Mouse (Mus musculus): ENCODE measurements around the gene Psmb6. TPM values are rescaled to one million over a fixed set of nuclear protein-coding genes. Genes with fewer than 3 reads are reported as not detected.

Gene Psmb6
- 19.2 TPM for polyA plus RNA-seq (2014; fragmentation: Illumina TruSeq; extraction: RNeasy Lipid Tissue Mini Kit (QIAGEN cat#74804); ENCODE audit: low read depth, low replicate concordance)

GRCm38 (mm10) chr11:70525184-70525678, at the start of gene Psmb6:
Gene Psmb6, plus strand, starts transcription at chr11:70525367.

DNA sequence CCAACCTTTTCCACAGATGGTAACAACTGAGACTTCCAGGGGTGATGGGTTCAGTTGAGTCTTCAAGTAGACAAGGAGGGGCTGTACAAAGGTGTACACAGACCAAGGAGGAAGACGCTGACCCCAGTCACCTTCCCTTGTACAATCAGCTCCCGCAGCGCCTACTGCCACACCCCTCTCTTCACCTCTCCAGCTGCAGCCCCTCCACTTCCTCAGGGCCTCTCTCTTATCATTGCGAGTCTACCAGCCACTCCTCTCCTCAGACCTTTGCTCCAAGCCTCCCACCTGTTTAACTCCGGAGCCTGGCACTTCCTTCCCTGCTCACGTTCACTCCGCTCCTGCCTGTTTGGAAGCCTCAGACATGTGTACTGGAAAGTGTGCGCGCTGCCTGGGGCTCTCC, 20.2 kb upstream of the Psmb6 start, which contains the start of gene Tm4sf5:
Gene Tm4sf5 (plus strand): TSS at position 275 of the 400 bp plus-strand sequence.

GRCm38 (mm10) chr11:70514288-70514687, 10.9 kb upstream of the Psmb6 start, which contains the start of gene Vmo1:
Gene Vmo1, minus strand, starts transcription at chr11:70514616.

DNA sequence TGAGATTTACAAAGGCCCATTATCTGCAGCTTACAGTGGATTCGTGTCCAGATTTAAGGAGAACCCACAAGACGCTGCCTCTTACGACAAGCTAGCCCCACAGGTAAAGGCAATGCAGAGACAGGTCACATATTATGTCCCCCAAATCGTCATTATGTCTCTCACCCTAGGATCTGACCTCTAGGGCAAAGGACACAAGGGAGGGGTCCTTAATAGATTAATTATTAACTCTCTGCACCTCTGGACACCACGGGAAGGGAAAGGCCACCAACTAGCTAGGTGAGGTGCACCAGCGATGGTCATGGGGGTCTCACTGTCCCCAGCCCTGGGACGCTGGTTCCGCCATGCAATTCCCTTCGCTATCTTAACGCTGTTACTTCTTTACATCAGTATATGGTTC, 6.2 kb upstream of the Psmb6 start, which contains the start of gene Gltpd2:
Gene Gltpd2 (plus strand): TSS at position 274 of the 400 bp plus-strand sequence.

GRCm38 (mm10) chr11:70532839-70533238, 7.7 kb downstream of the Psmb6 start, which contains the start of gene Gm40193:
Gene Gm40193, minus strand, starts transcription at chr11:70532939.

DNA sequence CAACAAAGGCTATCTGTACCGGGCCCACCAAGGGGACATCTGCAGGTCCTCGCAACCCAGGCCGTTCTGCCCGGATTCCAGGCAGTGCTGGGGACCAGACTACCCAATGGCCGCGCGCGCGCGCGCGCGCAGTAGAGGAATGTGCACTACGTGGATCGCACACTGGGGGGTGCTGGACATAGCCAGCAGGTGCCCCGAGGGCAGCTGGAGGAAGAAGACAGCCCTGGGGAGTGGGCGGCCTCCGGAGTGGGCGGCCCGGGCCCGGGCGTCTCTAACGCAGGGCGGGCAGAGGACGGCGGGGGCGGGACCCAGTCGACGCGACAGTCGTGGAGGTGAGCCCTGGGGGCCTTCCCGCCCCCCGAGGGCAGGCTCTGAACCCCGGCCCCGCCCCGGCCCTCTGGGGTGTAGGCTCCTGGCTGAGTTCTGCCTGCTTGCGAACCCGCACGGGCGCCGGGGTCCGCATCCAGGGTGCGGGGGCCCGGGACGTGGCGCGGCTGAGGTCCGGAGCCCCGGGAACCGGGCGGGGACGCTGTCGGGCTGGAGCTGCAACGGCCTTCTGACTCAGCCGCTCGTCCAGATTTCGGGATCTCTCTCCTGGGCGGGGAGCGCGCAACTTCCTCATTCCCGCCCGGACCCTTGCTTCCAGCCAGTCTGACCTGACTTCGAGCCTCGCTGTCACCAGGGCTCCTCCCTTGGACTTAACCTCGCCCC, 14.9 kb downstream of the Psmb6 start, which contains the start of gene Pld2:
Gene Pld2 (plus strand): TSS at position 188 of the 711 bp plus-strand sequence.

GRCm38 (mm10) chr11:70562287-70562994, 37.3 kb downstream of the Psmb6 start, which contains the start of gene Mink1:
Gene Mink1, plus strand, starts transcription at chr11:70562881.

Other genes with a start within 250 kb of the Psmb6 start
- not detected for gene Alox12e, start 202.7 kb upstream of the Psmb6 start, polyA plus RNA-seq (2014; fragmentation: Illumina TruSeq; extraction: RNeasy Lipid Tissue Mini Kit (QIAGEN cat#74804); ENCODE audit: low read depth, low replicate concordance)
- gene Alox15, start 173.3 kb upstream of the Psmb6 start, polyA plus RNA-seq (2014; fragmentation: Illumina TruSeq; extraction: RNeasy Lipid Tissue Mini Kit (QIAGEN cat#74804); ENCODE audit: low read depth, low replicate concordance): not detected
- gene Pelp1, start 115.3 kb upstream of the Psmb6 start, polyA plus RNA-seq (2014; fragmentation: Illumina TruSeq; extraction: RNeasy Lipid Tissue Mini Kit (QIAGEN cat#74804); ENCODE audit: low read depth, low replicate concordance): 3.9 TPM
- gene Arrb2, start 92.7 kb upstream of the Psmb6 start, polyA plus RNA-seq (2014; fragmentation: Illumina TruSeq; extraction: RNeasy Lipid Tissue Mini Kit (QIAGEN cat#74804); ENCODE audit: low read depth, low replicate concordance): 1.1 TPM
- gene Med11, start 73.4 kb upstream of the Psmb6 start, polyA plus RNA-seq (2014; fragmentation: Illumina TruSeq; extraction: RNeasy Lipid Tissue Mini Kit (QIAGEN cat#74804); ENCODE audit: low read depth, low replicate concordance): 7.0 TPM
- 0.77 TPM for gene Zmynd15, start 65.9 kb upstream of the Psmb6 start, polyA plus RNA-seq (2014; fragmentation: Illumina TruSeq; extraction: RNeasy Lipid Tissue Mini Kit (QIAGEN cat#74804); ENCODE audit: low read depth, low replicate concordance)
- gene Cxcl16, start 65.4 kb upstream of the Psmb6 start, polyA plus RNA-seq (2014; fragmentation: Illumina TruSeq; extraction: RNeasy Lipid Tissue Mini Kit (QIAGEN cat#74804); ENCODE audit: low read depth, low replicate concordance): 26.7 TPM
- not detected for gene Tm4sf5, start 20.1 kb upstream of the Psmb6 start, polyA plus RNA-seq (2014; fragmentation: Illumina TruSeq; extraction: RNeasy Lipid Tissue Mini Kit (QIAGEN cat#74804); ENCODE audit: low read depth, low replicate concordance)
- gene Vmo1, start 10.8 kb upstream of the Psmb6 start, polyA plus RNA-seq (2014; fragmentation: Illumina TruSeq; extraction: RNeasy Lipid Tissue Mini Kit (QIAGEN cat#74804); ENCODE audit: low read depth, low replicate concordance): not detected
- gene Gltpd2, start 6.2 kb upstream of the Psmb6 start, polyA plus RNA-seq (2014; fragmentation: Illumina TruSeq; extraction: RNeasy Lipid Tissue Mini Kit (QIAGEN cat#74804); ENCODE audit: low read depth, low replicate concordance): not detected
- not detected for gene Gm40193, start 7.6 kb downstream of the Psmb6 start, polyA plus RNA-seq (2014; fragmentation: Illumina TruSeq; extraction: RNeasy Lipid Tissue Mini Kit (QIAGEN cat#74804); ENCODE audit: low read depth, low replicate concordance)
- gene Pld2, start 14.7 kb downstream of the Psmb6 start, polyA plus RNA-seq (2014; fragmentation: Illumina TruSeq; extraction: RNeasy Lipid Tissue Mini Kit (QIAGEN cat#74804); ENCODE audit: low read depth, low replicate concordance): 0.89 TPM
- gene Mink1, start 37.5 kb downstream of the Psmb6 start, polyA plus RNA-seq (2014; fragmentation: Illumina TruSeq; extraction: RNeasy Lipid Tissue Mini Kit (QIAGEN cat#74804); ENCODE audit: low read depth, low replicate concordance): 4.5 TPM
- not detected for gene 4930544D05Rik, start 90.5 kb downstream of the Psmb6 start, polyA plus RNA-seq (2014; fragmentation: Illumina TruSeq; extraction: RNeasy Lipid Tissue Mini Kit (QIAGEN cat#74804); ENCODE audit: low read depth, low replicate concordance)
- gene Chrne, start 93.8 kb downstream of the Psmb6 start, polyA plus RNA-seq (2014; fragmentation: Illumina TruSeq; extraction: RNeasy Lipid Tissue Mini Kit (QIAGEN cat#74804); ENCODE audit: low read depth, low replicate concordance): not detected
- not detected for gene Gp1ba, start 113.8 kb downstream of the Psmb6 start, polyA plus RNA-seq (2014; fragmentation: Illumina TruSeq; extraction: RNeasy Lipid Tissue Mini Kit (QIAGEN cat#74804); ENCODE audit: low read depth, low replicate concordance)
- gene Rnf167, start 121.9 kb downstream of the Psmb6 start, polyA plus RNA-seq (2014; fragmentation: Illumina TruSeq; extraction: RNeasy Lipid Tissue Mini Kit (QIAGEN cat#74804); ENCODE audit: low read depth, low replicate concordance): 29.6 TPM
- gene Slc25a11, start 122.1 kb downstream of the Psmb6 start, polyA plus RNA-seq (2014; fragmentation: Illumina TruSeq; extraction: RNeasy Lipid Tissue Mini Kit (QIAGEN cat#74804); ENCODE audit: low read depth, low replicate concordance): 60.0 TPM
- 46.9 TPM for gene Pfn1, start 129.3 kb downstream of the Psmb6 start, polyA plus RNA-seq (2014; fragmentation: Illumina TruSeq; extraction: RNeasy Lipid Tissue Mini Kit (QIAGEN cat#74804); ENCODE audit: low read depth, low replicate concordance)
- 1.1 TPM for gene Eno3, start 131.8 kb downstream of the Psmb6 start, polyA plus RNA-seq (2014; fragmentation: Illumina TruSeq; extraction: RNeasy Lipid Tissue Mini Kit (QIAGEN cat#74804); ENCODE audit: low read depth, low replicate concordance)
- 30.8 TPM for gene Spag7, start 144.0 kb downstream of the Psmb6 start, polyA plus RNA-seq (2014; fragmentation: Illumina TruSeq; extraction: RNeasy Lipid Tissue Mini Kit (QIAGEN cat#74804); ENCODE audit: low read depth, low replicate concordance)
- gene Camta2, start 162.7 kb downstream of the Psmb6 start, polyA plus RNA-seq (2014; fragmentation: Illumina TruSeq; extraction: RNeasy Lipid Tissue Mini Kit (QIAGEN cat#74804); ENCODE audit: low read depth, low replicate concordance): 0.69 TPM
- 1.6 TPM for gene Inca1, start 174.8 kb downstream of the Psmb6 start, polyA plus RNA-seq (2014; fragmentation: Illumina TruSeq; extraction: RNeasy Lipid Tissue Mini Kit (QIAGEN cat#74804); ENCODE audit: low read depth, low replicate concordance)
- 13.8 TPM for gene Kif1c, start 175.2 kb downstream of the Psmb6 start, polyA plus RNA-seq (2014; fragmentation: Illumina TruSeq; extraction: RNeasy Lipid Tissue Mini Kit (QIAGEN cat#74804); ENCODE audit: low read depth, low replicate concordance)
- 3.5 TPM for gene Zfp3, start 238.8 kb downstream of the Psmb6 start, polyA plus RNA-seq (2014; fragmentation: Illumina TruSeq; extraction: RNeasy Lipid Tissue Mini Kit (QIAGEN cat#74804); ENCODE audit: low read depth, low replicate concordance)

Measured in kidney, adult 10 weeks (tissue).